Mouse (Mus musculus) left cerebral cortex, postnatal 25 days (tissue): ENCODE measurements at regions not wholly inside any gene's neighbourhood (a gene's known extent, or its start where the extent isn't known, plus 50 kb on each side); places are given as distances from the start of the nearest gene placed in this dataset.

Experiments
- DNase-seq, 2 experiments: peaks; one replicate each; pipeline ENCODE4 v3.0.0; 2022; ENCODE audit warnings: low spot score in 2 of 2, mixed read lengths in 1 of 2
- intact Hi-C: fragments of 180-260 bp; cut with DNase I; formaldehyde crosslinking; loops from one replicate; pipeline ENCODE4 v1.15.1; 2025

DNA sequence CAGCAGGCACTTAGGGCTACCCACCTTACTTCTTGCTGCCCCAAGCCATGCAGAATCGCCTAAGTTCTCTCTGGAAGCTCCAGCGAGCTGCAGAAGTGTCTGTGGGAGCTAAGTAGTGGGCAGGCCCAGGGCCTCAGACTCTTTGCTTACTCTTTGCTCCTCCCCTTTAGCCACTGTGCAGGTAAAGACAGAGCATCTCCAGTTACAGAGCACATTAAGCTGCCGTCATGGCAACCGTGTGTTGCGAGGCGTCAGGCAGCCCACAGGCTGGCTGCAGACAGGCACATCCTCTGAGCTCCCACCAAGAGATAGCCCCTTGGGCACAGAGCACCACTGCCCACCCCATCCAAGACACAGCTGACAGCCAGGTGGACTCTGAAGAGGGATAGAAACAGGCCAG lies 85.1 kb upstream of the Nkx1-1 start:
- DNase-seq, result no peak
- intact Hi-C loops, result no loop called here

DNA sequence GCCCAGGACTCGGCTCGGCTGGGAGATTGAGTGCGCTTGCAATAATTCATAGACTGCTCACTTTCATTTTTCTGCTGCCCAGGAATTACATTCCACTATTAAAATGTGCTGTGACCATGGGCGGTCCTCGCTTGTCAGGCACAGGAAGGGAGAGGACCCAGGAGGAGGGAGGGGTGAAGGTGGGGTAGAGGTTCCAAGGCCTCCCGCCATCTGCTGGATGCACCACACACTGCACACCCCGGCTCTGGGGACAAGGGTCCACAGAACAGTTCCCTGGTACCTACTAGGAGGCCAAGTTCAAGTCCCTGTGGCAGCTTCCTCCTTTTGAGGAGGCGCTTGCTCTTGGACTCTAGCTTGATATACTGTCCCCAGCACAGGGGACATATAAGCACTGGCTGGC lies 83.8 kb upstream of the Nkx1-1 start:
- intact Hi-C loops, result no loop called here
- DNase-seq, result no peak

DNA sequence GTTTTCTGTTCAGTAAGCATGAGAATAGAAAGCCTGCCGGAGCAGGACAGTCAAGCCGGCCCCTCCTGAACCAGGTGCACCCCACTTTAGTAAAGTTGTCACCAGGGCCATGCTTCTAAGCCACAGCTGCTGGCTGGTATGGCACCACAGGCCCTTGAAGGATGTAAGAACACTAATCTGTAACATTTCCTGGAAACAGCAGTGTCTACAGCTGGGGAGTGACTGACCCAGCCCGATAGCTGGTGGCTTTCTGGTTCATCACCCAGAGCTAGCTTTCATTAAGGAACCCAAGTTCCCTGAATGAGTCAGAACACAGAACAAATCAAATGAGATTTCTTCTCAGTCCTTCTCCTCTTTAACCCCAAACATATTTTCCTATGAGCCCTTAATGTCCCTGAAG lies 82.4 kb upstream of the Nkx1-1 start:
- intact Hi-C loops, result no loop called here
- no peak for DNase-seq

DNA sequence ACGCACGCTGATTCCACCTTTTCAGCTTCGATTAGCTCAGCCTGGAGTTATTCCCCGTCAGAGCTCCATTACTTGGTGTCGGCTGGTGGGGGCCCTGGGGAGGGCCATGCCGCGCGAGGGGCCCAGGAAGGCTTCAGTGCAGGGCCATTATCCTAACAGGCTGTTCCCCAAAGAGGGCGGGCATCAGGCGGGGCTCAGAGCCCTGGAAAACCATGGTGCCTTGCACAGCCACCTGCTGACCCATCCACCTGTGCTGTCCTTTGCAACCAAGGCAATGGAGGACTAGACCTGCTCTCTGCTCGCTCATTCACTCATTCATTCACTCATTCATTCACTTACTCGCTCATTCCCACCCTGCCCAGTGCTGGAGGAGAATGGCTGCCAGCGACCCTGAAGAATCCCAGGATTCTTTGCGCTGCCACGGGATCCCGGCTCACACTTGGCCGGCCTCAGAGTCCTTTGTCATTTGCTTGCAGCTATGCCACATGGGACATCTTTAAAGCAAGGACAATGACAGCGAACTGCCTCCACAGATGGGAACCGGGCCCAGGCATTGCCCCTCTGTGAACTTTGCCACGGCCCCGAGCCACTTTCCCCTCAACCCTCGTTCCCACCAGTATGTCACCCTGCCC lies 78.6 kb upstream of the Nkx1-1 start:
- intact Hi-C loops, result no loop called here

DNA sequence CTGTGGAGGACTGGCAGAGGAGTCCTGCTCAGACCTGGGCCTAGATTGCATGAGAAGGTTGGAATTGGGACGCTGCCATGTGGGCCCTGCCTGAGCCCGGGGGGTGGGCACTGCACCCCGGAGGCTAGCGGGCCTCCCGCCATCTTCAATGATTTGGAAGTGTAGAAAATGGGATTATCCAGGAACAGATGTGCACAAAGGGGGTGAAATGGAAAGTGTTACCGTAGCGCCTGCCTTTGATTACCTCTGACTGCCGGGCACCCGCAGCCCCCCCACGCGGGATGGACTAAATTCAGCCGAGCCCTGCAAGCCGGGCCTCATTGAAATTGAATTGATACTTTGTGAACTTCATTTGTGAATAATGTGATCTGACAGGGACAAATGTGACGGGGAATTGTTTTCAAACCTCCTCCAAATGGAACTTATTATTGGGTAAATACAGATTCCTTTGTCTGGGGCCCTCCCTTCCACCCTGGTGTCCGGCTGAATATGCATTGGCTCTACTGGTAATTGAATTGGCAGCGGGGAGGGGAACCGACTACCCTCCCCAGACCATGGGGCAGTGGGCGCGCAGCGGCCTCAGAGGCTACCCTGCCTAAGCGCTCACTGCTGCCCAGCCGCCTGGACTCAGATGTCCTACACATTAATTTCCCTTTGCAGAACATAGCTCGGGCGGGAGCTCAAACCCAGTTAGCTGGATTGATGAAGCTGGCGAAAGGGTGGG lies 77.9 kb upstream of the Nkx1-1 start:
- intact Hi-C loops, result no loop called here
- no peak for DNase-seq

More for the DNA sequence above, 78.6 kb upstream of the Nkx1-1 start:
- DNase-seq, result no peak

DNA sequence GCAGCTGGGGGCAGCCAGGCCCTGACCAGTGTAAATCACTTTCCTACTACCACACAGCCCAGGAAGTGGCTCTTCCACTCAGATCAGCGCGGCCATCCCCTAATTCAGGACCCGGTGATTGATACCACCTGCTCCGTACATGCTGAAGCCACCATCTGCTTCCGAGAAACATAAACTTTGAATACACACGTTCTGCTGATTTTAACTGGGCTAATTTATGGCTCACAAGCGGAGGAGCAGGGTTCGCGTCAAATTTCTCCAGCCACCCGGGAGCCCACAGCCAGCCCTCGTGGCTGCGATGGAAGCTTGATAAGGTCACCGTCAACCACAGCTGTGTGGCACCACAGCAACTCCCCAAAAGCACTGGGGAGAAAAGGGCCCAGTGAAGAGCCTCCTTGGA lies 72.0 kb upstream of the Nkx1-1 start:
- no peak for DNase-seq
- intact Hi-C loops, result no loop called here

DNA sequence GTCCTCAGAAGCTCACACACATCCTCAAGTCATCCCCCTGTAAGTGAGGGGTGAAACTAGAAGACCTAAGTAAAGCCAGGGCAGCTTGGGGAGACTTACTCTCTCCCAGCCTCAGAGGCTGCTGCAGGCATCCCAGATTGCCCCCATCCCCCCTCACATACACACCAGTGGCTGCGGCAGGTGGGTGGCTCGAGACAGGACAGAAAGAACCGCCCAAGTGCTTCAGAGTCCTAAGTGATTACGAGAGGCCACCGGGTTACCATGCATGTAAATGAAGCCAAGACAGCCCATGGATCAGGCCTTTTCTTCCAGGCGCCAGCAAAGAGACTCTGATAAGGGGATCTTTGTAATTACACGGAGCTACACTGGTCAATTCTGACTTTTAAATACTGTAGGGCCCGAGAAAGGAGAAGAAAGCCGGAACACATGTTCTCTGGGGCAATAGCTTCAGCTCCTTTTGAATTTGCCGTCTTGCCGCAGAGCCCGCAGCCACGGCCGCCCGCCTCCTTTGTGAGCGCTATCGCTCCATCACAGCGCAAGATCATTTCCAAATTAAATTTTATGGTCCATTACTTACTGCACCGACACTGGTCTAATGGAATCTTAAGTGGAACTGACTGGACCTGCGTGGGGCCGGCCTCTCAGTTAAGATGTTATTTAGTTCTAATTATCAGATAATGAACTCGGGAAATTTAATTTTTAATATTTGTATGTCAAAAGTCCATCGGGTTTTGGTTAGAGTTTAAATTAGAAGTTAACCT lies 68.1 kb upstream of the Nkx1-1 start:
- no peak for DNase-seq
- intact Hi-C loops, result no loop called here

DNA sequence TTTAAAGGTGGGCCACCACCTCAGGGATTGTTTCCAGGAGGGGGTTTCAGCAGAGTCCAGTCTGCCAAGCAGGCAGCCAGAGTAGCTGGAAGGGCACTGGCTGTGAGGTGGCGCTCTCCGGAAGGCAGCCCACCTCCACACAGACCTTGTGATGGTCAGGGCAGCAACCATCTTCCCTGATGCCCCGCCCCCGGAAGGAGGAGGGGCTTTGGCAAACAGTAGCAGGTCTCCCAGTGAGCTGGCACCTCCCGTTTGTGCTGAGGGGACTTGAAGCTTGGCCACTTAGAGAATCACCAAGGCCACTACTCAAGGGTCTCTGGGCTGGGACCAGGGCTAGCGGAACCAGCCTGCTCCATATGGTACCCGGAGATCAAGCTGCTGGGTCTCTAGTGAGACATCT lies 67.4 kb upstream of the Nkx1-1 start:
- intact Hi-C loops, result no loop called here

DNA sequence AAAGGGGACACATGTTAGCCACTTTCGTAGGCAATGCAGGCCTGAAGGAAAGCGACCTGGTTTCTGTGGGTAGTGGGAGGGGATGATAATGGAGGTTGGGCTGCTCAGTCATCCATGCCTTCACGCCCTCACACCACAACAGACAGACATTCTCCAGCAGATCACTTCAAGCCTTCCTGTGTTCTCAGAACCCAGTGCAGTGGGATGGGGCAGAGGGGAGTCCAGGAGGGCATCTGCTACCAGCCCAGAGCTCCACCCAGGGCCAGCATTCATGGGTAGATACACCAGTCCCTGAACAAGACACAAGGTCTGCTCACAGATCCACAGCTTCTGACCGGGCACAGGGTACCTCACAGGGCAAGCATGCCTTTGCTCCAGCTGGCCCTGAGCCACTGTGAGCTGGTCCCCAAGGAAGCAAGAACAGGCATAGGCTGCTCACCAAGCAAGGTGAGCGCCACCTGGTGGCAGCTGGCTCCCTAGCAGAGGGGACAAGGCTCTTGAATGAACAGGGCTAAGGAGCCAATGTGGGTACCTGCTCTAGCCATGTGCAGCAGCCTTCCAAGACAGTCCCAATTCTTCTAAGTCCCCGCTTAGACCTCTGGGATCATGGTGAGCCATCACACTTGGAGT lies 62.2 kb upstream of the Nkx1-1 start:
- DNase-seq, result peak; percentile 77 to 80
- intact Hi-C loops, result loop anchor here (1.0 kb wide), 1 partner anchor 103 kb away; no protein-coding TSS in a partner anchor

More for the DNA sequence above, 67.4 kb upstream of the Nkx1-1 start:
- DNase-seq, result no peak

DNA sequence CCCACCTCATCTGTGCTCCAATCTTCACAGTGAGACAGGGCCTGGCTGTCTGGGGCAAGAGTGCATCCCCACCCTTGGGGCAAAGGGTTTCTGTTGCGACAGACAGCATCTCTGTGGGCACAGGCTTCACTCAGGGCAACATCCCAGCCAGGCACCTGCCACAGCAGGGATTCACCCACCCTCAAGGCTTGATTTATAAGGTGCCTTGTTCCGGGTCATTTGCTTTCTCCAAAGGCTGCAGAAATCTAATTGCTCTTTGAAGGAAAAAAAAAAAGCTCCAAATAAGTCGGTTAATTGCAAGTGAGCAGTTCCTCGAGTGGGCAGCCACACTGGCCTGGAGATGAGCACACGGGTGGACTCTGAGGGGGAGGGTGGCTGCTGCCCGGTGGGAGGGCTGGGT lies 61.5 kb upstream of the Nkx1-1 start:
- no peak for DNase-seq
- intact Hi-C loops, result no loop called here

DNA sequence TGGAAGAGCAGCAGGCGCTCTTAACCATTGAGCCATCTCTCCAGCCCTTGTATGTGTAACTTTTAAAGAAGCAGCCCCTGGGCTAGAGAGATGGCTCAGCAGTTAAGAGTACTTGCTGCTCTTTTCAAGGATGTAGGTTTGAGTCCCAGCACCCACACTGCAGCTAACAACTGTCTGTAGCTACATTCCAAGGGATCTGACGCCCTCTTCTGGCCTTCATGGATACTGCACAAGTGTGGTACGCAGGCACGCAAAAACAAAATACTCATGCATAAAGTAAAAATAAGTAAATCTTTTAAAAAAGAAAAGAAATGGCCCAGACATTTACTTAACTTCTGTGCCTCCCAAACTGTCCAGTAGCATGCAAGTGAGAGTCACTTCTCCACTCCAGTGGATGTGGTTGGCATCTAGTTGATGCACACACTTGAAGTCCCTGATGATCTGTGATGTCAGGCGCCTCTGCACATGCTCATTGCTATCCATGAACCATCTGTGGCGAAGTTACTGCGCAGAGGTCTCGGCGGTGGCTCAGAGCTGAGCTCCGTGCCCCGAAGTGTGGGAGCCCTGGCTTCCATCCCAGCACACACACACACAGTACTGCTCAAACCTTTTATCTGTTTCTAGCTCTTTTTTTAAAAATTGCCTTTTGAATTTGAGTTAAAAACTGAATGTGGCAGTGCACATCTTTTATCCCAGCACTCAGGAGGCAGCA lies 59.0 kb upstream of the Nkx1-1 start:
- intact Hi-C loops, result no loop called here
- peak in 1 of 2 experiments; percentile 2 for DNase-seq

DNA sequence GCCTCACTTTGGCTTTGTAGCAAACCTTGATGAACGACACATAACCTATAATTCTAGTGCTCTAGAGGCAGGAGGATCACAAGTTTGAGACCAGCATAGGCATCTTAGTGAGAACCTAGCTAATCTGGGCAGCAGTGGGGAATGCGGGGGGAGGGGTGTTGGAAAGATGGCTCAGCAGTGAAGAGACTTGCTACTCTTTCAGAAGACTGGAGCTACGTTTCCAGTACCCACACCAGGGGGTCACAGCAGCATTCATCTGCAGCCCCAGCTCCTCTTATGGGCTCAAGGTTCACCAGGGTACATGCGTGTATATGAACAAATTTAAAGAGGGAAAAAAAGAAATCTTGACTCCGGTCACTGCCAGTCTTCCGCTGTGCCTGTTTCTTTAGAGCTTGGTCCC lies 55.5 kb upstream of the Nkx1-1 start:
- no peak for DNase-seq
- intact Hi-C loops, result no loop called here

DNA sequence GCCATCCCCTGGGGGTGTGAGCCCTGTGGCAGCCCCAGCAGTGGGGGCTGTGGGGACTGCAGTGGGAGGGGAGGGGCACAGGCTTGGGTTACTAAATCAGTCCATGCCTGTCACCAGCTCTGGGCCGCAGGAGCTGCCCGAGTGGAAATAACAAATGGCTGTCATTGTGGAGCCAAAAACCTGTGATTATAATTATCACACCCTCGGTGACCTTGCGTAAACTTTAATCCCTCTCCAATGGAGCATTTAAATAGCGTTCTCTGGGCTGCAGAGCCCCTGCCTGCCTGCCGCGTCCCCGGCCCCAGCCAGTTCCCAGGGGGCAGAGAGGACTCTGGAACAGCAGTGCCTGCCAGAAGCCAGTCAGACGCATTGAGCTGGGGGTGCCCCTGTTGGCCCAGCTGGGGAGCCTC lies 54.4 kb upstream of the Nkx1-1 start:
- no peak for DNase-seq

DNA sequence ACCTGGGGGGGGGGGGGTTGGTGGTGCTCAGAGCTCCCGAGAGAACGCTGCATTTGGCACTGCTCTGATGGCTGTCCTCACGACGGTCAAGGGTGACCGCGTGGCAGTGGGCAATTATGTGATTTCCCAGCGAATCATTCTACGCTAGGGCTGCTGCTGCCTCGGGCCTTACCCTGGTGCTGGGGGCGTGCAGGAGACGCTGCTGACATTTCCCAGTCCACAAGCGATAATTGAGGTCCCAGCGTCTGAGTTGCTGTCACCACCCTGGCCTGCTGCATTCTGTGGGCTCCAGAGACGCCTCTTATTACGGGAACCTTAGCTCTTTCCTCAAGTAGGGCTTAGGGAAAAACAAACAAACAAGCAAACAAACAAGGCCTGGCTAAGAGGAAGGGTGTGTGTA lies 52.0 kb upstream of the Nkx1-1 start:
- DNase-seq, result no peak
- intact Hi-C loops, result no loop called here

More for the DNA sequence above, 54.4 kb upstream of the Nkx1-1 start:
- intact Hi-C loops, result no loop called here
